Mouse (Mus musculus) cerebellum, adult 2 months (tissue): ENCODE results near the gene Wls. TPM values are rescaled to one million over a fixed set of nuclear protein-coding genes. Genes with fewer than 3 reads are reported as not detected.

Experiments
- DNase-seq, 2 experiments: peaks; one replicate each; pipeline ENCODE4 v3.0.0; 2021
- H3K27ac ChIP-seq: fragments of 200-500 bp; 2 replicates; pipeline ENCODE4 v1.5.1; 2012; ENCODE audit warnings: low read length, control low read depth, inconsistent platforms; ENCODE audit not compliant: insufficient read depth
- H3K27me3 ChIP-seq: fragments of 200-500 bp; 2 replicates; pipeline ENCODE4 v1.6.1; 2012; ENCODE audit warnings: inconsistent platforms, mild to moderate bottlenecking, low read length, moderate library complexity; ENCODE audit not compliant: control insufficient read depth, insufficient read depth
- H3K4me1 ChIP-seq: fragments of 200-500 bp; 2 replicates; pipeline ENCODE4 v1.6.1; 2011; ENCODE audit warnings: low read length; ENCODE audit not compliant: control insufficient read depth, insufficient read depth
- H3K4me3 ChIP-seq: fragments of 200-500 bp; replicated peaks from 2 replicates; pipeline ENCODE3; 2011; ENCODE audit warnings: mild to moderate bottlenecking, low read depth, low read length, control low read depth; ENCODE audit not compliant: insufficient read depth
- CTCF ChIP-seq: fragments of 200-500 bp; IDR thresholded peaks from 2 replicates; pipeline ENCODE4 v1.5.1; 2011; ENCODE audit warnings: low read depth, mild to moderate bottlenecking, control low read depth, low read length, moderate library complexity, borderline replicate concordance; ENCODE audit not compliant: insufficient read depth
- POLR2A ChIP-seq: fragments of 200-500 bp; IDR thresholded peaks from 2 replicates; pipeline ENCODE4 v1.6.1; 2011; ENCODE audit warnings: low read length, control low read depth, borderline replicate concordance; ENCODE audit not compliant: insufficient read depth
- WGBS: fragments of 180-500 bp; shearing (Covaris S2); methylation state at CpG from one replicate; pipeline ENCODE4 v1.1.7; 2018; 5-methylcytosine and 5-hydroxymethylcytosine counted together
- polyA plus RNA-seq: library from polyadenylated mRNA; depleted of rRNA; stranded (reverse); fragments of >200 nt; gene quantifications from 2 replicates; pipeline ENCODE4 v1.2.3, GENCODE M21; 2012; rRNA removed

The Wls gene
- 25.5 and 29.4 TPM in 2 replicates for polyA plus RNA-seq

DNA sequence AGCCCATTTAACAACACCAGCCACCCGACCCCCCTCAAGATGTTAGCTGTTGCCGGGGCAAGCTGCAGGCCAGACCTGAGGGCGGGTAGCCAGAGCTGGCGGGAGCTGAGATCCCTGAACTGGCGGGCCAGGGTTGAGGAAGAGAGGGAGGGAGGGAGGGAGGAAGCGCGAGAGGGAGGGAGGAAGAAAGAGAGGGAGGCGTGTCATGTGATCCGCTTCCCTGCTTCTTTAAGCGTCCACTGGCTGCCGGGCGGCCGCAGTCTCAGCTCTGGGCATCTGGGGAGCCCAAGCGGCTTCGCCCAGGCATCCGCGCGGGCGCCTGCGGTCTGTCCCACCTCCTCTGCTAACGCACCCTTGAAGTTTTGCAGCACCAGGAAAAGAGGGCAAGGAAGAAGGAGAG, at the start of gene Wls:
Gene Wls (plus strand): TSS at position 192 of the 400 bp plus-strand sequence.
- WGBS: 1% methylated on average over 20 of the region's 21 CpGs
- peak; percentile 36 to 48 for DNase-seq
- no peak for TF ChIP-seq CTCF
- no peak for TF ChIP-seq POLR2A
- Histone ChIP-seq H3K27me3 (no peaks in the 10 kb centered on the region), H3K4me1 (no peaks in the 10 kb centered on the region), H3K27ac (no peak within 1 kb of the TSS; the same call in 1 of the 2 replicates), H3K4me3 (peak within 1 kb of the TSS; percentile 60)

DNA sequence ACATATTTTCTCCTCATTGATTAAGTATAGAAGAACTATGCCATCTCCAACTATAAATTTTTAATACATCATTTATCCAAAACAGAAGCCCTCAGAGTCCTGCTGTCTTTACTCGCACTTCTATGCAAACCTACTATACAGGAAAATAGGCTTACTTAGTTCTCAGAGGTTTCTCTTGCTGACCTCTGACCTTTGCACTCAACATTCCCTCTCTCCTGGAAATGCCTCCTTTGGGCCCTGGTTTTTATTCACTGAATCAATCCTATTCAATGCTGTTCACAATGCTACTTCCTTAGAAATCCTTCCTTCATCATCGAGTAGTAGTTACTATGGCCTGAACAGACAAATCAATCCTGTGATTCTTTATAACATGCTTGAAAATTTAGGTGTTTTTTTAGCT, 49.7 kb upstream of the Wls start:
- no peaks in the 10 kb centered on the region for H3K27me3 ChIP-seq
- TF ChIP-seq CTCF (no peak), POLR2A (no peak)
- H3K4me3 ChIP-seq: no peak overlapping the region
- DNase-seq: no peak
- H3K4me1 ChIP-seq: no peaks in the 10 kb centered on the region
- no peak overlapping the region for H3K27ac ChIP-seq
- 41% methylated on average over 2 of the region's 2 CpGs for WGBS

- Histone ChIP-seq H3K4me1 (no peaks in the 10 kb centered on the region), H3K27ac (no peak overlapping the region), H3K4me3 (no peak overlapping the region), H3K27me3 (no peaks in the 10 kb centered on the region)
- DNase-seq: no peak
- TF ChIP-seq POLR2A (no peak), CTCF (no peak)
Measured at GRCm38 (mm10) chr3:159831535-159831934, 7.9 kb upstream of the Wls start.

GRCm38 (mm10) chr3:159840002-159840816, 737 bp downstream of the Wls start:
- H3K4me3 ChIP-seq: peak overlapping the region; percentile 60
- H3K27ac ChIP-seq: no peak overlapping the region; the same call in 1 of the 2 replicates
- TF ChIP-seq POLR2A (no peak), CTCF (no peak)
- no peaks in the 10 kb centered on the region for H3K27me3 ChIP-seq
- H3K4me1 ChIP-seq: no peaks in the 10 kb centered on the region
- peak; percentile 12 for DNase-seq
- WGBS: under 1% methylated on average over 27 of the region's 27 CpGs

- 2% methylated on average over 12 of the region's 12 CpGs for WGBS
- peak in 1 of 2 experiments; percentile 2 for DNase-seq
- TF ChIP-seq POLR2A (no peak), CTCF (no peak)
Measured at GRCm38 (mm10) chr3:159840817-159841390, 1.4 kb downstream of the Wls start.

GRCm38 (mm10) chr3:159841458-159841857, 2.0 kb downstream of the Wls start:
- no peaks in the 10 kb centered on the region for H3K4me1 ChIP-seq
- H3K27ac ChIP-seq: no peak overlapping the region
- TF ChIP-seq POLR2A (no peak), CTCF (no peak)
- 48% methylated on average over 3 of the region's 3 CpGs for WGBS
- DNase-seq: no peak
- H3K27me3 ChIP-seq: no peaks in the 10 kb centered on the region
- H3K4me3 ChIP-seq: no peak overlapping the region

More at GRCm38 (mm10) chr3:159840817-159841390, 1.4 kb downstream of the Wls start:
- peak overlapping the region; percentile 60 for H3K4me3 ChIP-seq
- H3K4me1 ChIP-seq: no peaks in the 10 kb centered on the region
- H3K27me3 ChIP-seq: no peaks in the 10 kb centered on the region
- H3K27ac ChIP-seq: no peak overlapping the region

DNA sequence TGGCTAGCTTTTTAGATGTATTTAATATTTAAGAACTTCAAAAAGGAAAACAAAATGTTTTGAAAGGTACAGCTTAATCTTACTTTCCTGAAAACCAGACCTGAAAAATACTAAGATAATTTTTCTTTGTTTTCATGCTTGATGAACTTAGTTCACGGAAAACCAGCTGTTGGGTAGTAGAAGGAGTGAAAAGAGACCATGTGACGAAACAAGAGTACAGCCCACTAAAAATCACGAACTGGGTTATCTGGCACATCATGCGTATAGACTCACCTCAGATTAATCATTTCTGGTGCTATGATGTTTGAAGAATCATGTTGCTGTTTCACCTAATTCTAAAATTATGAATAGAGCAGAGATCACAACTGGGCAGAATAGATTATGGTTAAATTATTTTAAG, 3.7 kb downstream of the Wls start:
- TF ChIP-seq CTCF: no peak
- TF ChIP-seq POLR2A: no peak
- H3K27ac ChIP-seq: no peak overlapping the region
- no peaks in the 10 kb centered on the region for H3K4me1 ChIP-seq
- no peak overlapping the region for H3K4me3 ChIP-seq
- WGBS: 77% methylated on average over 4 of the region's 4 CpGs
- H3K27me3 ChIP-seq: no peaks in the 10 kb centered on the region
- DNase-seq: no peak
